Mouse (Mus musculus) Muller cell, postnatal 12 days (primary cell): ENCODE measurements around the gene Ano6.
A peak's percentile ranks its signal among the peaks of the same experiment; 100 is the strongest.
"Not testable (repeated sequence)": the region's sequence is repeated elsewhere in the genome, so short reads cannot be mapped to it uniquely, and the experiment has no call there.

Source experiments
- DNase-seq: peaks from one replicate; pipeline ENCODE4 v3.0.0-alpha.2; 2015; ENCODE audit errors: inconsistent ontology term

Gene Ano6

GRCm38 (mm10) chr15:95826516-95826915 is 35.9 kb downstream of the Ano6 start:
- no peak for DNase-seq

GRCm38 (mm10) chr15:95827465-95827971 is 36.9 kb downstream of the Ano6 start:
- DNase-seq, result peak; percentile 45

- DNase-seq, result not testable (repeated sequence)
Measured at GRCm38 (mm10) chr15:95828018-95828646, 37.5 kb downstream of the Ano6 start.

- peak; percentile 77 for DNase-seq
Measured at GRCm38 (mm10) chr15:95828647-95829254, 38.1 kb downstream of the Ano6 start.

GRCm38 (mm10) chr15:95829553-95830205 is 39.0 kb downstream of the Ano6 start:
- peak; percentile 56 for DNase-seq

- no peak for DNase-seq
Measured at GRCm38 (mm10) chr15:95830206-95830560, 39.5 kb downstream of the Ano6 start.

- DNase-seq, result no peak
Measured at GRCm38 (mm10) chr15:95833292-95833691, 42.6 kb downstream of the Ano6 start.

- no peak for DNase-seq
Measured at GRCm38 (mm10) chr15:95836077-95836476, 45.4 kb downstream of the Ano6 start.

GRCm38 (mm10) chr15:95836646-95837434 is 46.2 kb downstream of the Ano6 start:
- no peak for DNase-seq

GRCm38 (mm10) chr15:95837570-95837969 is 46.9 kb downstream of the Ano6 start:
- no peak for DNase-seq

- peak; percentile 38 for DNase-seq
Measured at GRCm38 (mm10) chr15:95838171-95839020, 47.8 kb downstream of the Ano6 start.

GRCm38 (mm10) chr15:95839789-95840188 is 49.1 kb downstream of the Ano6 start:
- DNase-seq, result no peak

- DNase-seq, result no peak
Measured at GRCm38 (mm10) chr15:95843183-95843949, 52.7 kb downstream of the Ano6 start.

- DNase-seq, result no peak
Measured at GRCm38 (mm10) chr15:95844412-95844811, 53.8 kb downstream of the Ano6 start.

GRCm38 (mm10) chr15:95846102-95846501 is 55.5 kb downstream of the Ano6 start:
- no peak for DNase-seq

GRCm38 (mm10) chr15:95848493-95849064 is 57.9 kb downstream of the Ano6 start:
- no peak for DNase-seq

GRCm38 (mm10) chr15:95849513-95850411 is 59.1 kb downstream of the Ano6 start:
- no peak for DNase-seq

GRCm38 (mm10) chr15:95850546-95850945 is 59.9 kb downstream of the Ano6 start:
- DNase-seq, result no peak
